Mouse (Mus musculus) neural tube, embryonic 14.5 days (tissue): ENCODE data around the gene Crebbp. TPM values are rescaled to one million over a fixed set of nuclear protein-coding genes. Genes with fewer than 3 reads are reported as not detected.

Experiments
- ATAC-seq: fragments of 200-750 bp; cut with Nextera tagmentation; 2 replicates; pipeline ENCODE4 v1.8.0; 2017; ENCODE audit warnings: low read depth, mild to moderate bottlenecking, moderate TSS enrichment, moderate library complexity
- H3K27ac ChIP-seq: fragments of 300-500 bp; sonication (generic); 2 replicates; pipeline ENCODE4 v1.5.1; 2014; ENCODE audit warnings: low read depth, mild to moderate bottlenecking, control low read depth, low read length, moderate library complexity, mixed read lengths
- H3K27me3 ChIP-seq: fragments of 300-500 bp; sonication (generic); 2 replicates; pipeline ENCODE4 v1.6.1; 2014; ENCODE audit warnings: low read length; ENCODE audit not compliant: control insufficient read depth, insufficient read depth
- H3K36me3 ChIP-seq: fragments of 300-500 bp; sonication (generic); 2 replicates; pipeline ENCODE4 v1.6.1; 2014; ENCODE audit warnings: low read length, mixed read lengths; ENCODE audit not compliant: control insufficient read depth, insufficient read depth
- H3K4me1 ChIP-seq: fragments of 300-500 bp; sonication (generic); 2 replicates; pipeline ENCODE4 v1.6.1; 2014; ENCODE audit warnings: low read length; ENCODE audit not compliant: control insufficient read depth, insufficient read depth
- H3K4me2 ChIP-seq: fragments of 300-500 bp; sonication (generic); 2 replicates; pipeline ENCODE4 v1.6.1; 2014; ENCODE audit warnings: mild to moderate bottlenecking, low read depth, low read length, control low read depth
- H3K4me3 ChIP-seq: fragments of 300-500 bp; sonication (generic); 2 replicates; pipeline ENCODE4 v1.5.1; 2014; ENCODE audit warnings: low read depth, low read length, control low read depth, mixed read lengths
- H3K9ac ChIP-seq: fragments of 300-500 bp; sonication (generic); replicated peaks from 2 replicates; pipeline ENCODE4 v1.6.1; 2014; ENCODE audit warnings: low read depth, mild to moderate bottlenecking, control low read depth, low read length, mixed read lengths
- H3K9me3 ChIP-seq: fragments of 300-500 bp; sonication (generic); 2 replicates; pipeline ENCODE4 v1.6.1; 2016; ENCODE audit warnings: low read length; ENCODE audit not compliant: control insufficient read depth
- WGBS: fragments of 180-500 bp; shearing (Covaris S2); extraction: QIAGEN DNeasy Blood & Tissue Kit; methylation state at CpG from one replicate; pipeline ENCODE4 v1.1.7; 2014; 5-methylcytosine and 5-hydroxymethylcytosine counted together
- polyA plus RNA-seq: library from polyadenylated mRNA; unstranded; fragments of >200 nt; fragmentation: Nextera tagmentation; extraction: Ambion mirVana; gene quantifications from 2 replicates; pipeline ENCODE4 v1.2.1, GENCODE M21; 2014

Crebbp gene
- polyA plus RNA-seq, 1 experiment from 2014 or later, result 55.2 TPM

DNA sequence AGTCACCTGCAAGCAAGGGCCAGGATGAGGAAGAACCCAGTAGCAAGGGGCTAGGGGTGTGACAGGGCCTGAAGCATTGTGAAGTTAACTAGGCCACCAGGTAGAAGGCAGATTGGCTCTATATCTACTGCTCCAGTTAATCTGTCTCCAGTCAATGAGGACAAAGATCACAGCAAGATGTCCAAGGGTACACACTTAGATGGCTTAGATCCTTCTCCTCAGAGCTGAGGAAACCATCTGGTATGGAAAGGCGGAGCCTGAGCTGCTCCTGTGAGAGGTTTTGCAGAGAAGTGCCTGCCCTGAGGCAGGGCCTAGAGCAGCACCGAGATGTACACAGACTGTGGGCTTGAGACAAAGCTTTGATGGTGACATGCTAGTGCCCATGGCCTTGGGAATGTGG is 169.7 kb downstream of the Crebbp start:
- Histone ChIP-seq H3K27ac (no peak overlapping the region), H3K4me1 (no peaks in the 10 kb centered on the region), H3K27me3 (no peaks in the 10 kb centered on the region), H3K9ac (no peak overlapping the region), H3K4me2 (no peak overlapping the region), H3K9me3 (no peaks in the 10 kb centered on the region), H3K4me3 (no peak overlapping the region), H3K36me3 (peaks cover 37% of the 10 kb centered on the region)
- no peak for ATAC-seq
- WGBS, result 100% methylated on average over 2 of the region's 2 CpGs

DNA sequence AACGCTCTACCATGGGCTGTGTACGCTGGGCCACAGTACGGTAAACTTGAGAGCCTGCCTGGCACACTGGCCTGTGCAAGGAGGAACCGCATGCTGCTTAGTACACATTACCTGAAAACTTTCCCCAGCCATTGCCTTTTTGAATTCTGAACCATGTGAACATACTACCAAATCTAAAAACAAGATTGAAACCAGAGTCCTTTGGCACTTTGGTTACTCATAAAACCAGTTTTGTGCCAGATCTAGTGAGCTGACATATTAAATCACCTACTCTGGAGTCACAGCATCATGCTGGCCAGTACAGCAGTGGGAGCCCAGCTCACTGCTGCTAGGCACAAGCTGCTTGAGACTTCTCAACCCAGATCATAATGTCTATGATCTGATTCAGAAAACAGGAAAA is 172.2 kb downstream of the Crebbp start:
- no peaks in the 10 kb centered on the region for H3K27me3 ChIP-seq
- H3K4me3 ChIP-seq, result no peak overlapping the region
- no peaks in the 10 kb centered on the region for H3K4me1 ChIP-seq
- H3K4me2 ChIP-seq, result no peak overlapping the region
- no peaks in the 10 kb centered on the region for H3K9me3 ChIP-seq
- over 99% methylated on average over 4 of the region's 4 CpGs for WGBS
- H3K9ac ChIP-seq, result no peak overlapping the region
- ATAC-seq, result no peak
- H3K27ac ChIP-seq, result no peak overlapping the region
- peaks cover 49% of the 10 kb centered on the region for H3K36me3 ChIP-seq

DNA sequence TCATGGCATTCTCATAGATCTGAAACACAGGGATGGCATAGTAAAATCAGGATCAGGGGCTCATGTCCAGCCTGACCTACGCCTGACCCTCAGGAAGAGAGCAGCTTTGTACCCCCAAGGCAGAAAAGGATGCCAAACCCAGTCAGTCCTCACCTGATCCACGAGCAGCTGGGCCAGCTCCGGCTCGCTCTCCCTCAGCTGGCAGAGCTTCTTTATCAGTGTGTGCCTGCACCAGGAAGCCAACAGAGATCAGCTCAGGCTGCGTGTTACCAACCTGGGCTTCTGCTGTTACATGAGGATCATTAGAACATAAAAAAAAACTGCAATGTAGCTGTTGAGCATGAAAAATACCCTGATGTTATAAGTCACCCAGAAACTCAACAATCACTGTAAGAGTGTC is 173.6 kb downstream of the Crebbp start:
- Histone ChIP-seq H3K36me3 (peaks cover 44% of the 10 kb centered on the region), H3K4me3 (no peak overlapping the region), H3K9me3 (no peaks in the 10 kb centered on the region), H3K4me1 (no peaks in the 10 kb centered on the region), H3K4me2 (no peak overlapping the region), H3K9ac (no peak overlapping the region), H3K27ac (no peak overlapping the region), H3K27me3 (no peaks in the 10 kb centered on the region)
- ATAC-seq, result no peak
- WGBS, result 93% methylated on average over 5 of the region's 5 CpGs

DNA sequence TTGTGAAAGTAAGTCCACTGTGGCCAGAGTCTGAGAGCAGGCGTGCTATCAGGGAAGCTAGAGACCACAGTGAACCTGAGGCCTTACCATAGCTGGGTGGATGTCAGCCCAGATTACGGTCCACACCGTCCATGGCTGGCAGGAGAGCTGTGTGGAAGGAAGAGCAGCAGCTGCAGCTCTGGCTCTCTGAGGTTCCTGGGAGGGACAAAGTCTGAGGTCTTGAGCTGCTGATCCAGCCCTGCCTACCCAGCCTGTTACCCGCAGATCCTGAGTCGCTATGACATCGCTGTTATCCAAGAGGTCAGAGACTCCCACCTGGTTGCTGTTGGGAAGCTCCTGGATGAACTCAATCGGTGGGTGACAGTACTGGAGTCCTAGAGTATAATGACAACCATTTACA is 176.1 kb downstream of the Crebbp start:
- Histone ChIP-seq H3K27me3 (no peaks in the 10 kb centered on the region), H3K4me2 (no peak overlapping the region), H3K9ac (no peak overlapping the region), H3K36me3 (peaks cover 31% of the 10 kb centered on the region), H3K9me3 (no peaks in the 10 kb centered on the region), H3K4me3 (no peak overlapping the region), H3K4me1 (no peaks in the 10 kb centered on the region), H3K27ac (no peak overlapping the region)
- WGBS, result 95% methylated on average over 7 of the region's 7 CpGs
- ATAC-seq, result no peak

DNA sequence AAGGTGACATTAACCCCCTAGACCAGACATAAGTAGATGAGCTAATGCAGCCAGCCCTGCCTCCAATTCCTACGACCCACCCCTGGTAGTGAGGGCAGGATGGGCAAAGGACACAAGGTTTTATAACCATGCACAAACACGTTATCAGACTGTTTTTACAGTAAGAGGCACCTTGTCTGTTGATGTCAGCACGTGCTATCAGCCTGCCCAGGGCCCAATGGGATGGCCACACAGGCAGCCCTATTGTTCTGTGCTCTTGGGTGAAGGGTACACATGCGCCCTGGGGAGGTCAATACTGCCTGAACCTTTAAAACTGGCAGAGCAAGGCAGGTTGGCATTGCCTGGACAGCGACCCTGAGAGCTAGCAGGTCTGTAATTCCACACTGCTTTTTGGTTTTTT is 177.0 kb downstream of the Crebbp start, which contains the start of gene Dnase1:
Gene Dnase1 (plus strand): TSS at position 136 of the 400 bp plus-strand sequence.
- WGBS, result 94% methylated on average over 5 of the region's 5 CpGs
- Histone ChIP-seq H3K36me3 (peaks cover 28% of the 10 kb centered on the region), H3K4me3 (no peak within 1 kb of the TSS)

DNA sequence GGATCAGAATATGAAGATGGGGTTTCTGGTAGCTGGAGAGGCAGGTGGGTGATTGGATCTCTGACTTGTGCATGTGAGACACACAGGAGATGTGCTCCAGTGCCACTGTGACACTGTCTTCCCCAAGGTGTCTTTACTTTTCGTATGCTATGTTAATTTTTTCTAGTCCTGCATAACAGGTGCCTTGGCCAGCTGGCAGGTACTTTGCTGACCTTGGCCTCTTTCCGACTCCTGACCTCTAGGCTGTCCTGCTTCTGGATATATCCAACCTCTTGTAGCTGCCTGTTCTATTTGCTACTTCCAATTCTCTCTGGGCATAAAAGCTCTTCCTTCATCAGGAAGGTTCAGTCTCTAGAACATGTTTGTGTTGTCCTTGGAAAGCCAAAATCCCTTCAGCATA is 178.2 kb downstream of the Crebbp start:
- Histone ChIP-seq H3K27me3 (no peaks in the 10 kb centered on the region), H3K4me2 (no peak overlapping the region), H3K9me3 (no peaks in the 10 kb centered on the region), H3K9ac (no peak overlapping the region), H3K27ac (no peak overlapping the region), H3K36me3 (peaks cover 28% of the 10 kb centered on the region), H3K4me3 (no peak overlapping the region), H3K4me1 (no peaks in the 10 kb centered on the region)
- ATAC-seq, result no peak
- WGBS, result 81% methylated on average over 2 of the region's 2 CpGs

More for the DNA sequence above, 177.0 kb downstream of the Crebbp start, which contains the start of gene Dnase1:
- Histone ChIP-seq H3K9me3 (no peaks in the 10 kb centered on the region), H3K4me1 (no peaks in the 10 kb centered on the region), H3K27ac (no peak within 1 kb of the TSS), H3K9ac (no peak within 1 kb of the TSS), H3K4me2 (no peak within 1 kb of the TSS), H3K27me3 (no peaks in the 10 kb centered on the region)
- ATAC-seq, result no peak

DNA sequence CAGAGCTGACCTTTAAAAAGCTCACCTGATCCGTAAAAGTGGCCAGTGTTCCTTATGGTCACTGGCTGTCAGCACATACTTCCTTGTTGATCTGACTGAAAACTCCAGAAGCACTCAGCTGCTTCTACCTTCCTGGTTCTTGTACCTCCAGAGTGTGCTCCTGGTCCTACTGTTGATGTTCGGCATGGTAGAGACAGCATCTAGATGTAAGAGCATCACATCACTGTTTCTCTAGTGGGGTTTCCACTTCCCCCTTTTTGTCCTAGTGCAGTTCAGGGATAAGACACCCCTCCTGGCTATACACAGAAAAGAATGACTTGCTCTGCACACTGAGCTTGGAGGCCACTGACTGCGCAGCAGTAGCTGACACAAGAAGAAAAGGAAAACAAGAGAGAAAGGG is 179.3 kb downstream of the Crebbp start:
- Histone ChIP-seq H3K36me3 (peaks cover 20% of the 10 kb centered on the region), H3K4me1 (no peaks in the 10 kb centered on the region), H3K9ac (no peak overlapping the region), H3K27ac (no peak overlapping the region), H3K27me3 (no peaks in the 10 kb centered on the region), H3K4me3 (no peak overlapping the region), H3K4me2 (no peak overlapping the region), H3K9me3 (no peaks in the 10 kb centered on the region)
- ATAC-seq, result no peak
- WGBS, result 91% methylated on average over 3 of the region's 3 CpGs

DNA sequence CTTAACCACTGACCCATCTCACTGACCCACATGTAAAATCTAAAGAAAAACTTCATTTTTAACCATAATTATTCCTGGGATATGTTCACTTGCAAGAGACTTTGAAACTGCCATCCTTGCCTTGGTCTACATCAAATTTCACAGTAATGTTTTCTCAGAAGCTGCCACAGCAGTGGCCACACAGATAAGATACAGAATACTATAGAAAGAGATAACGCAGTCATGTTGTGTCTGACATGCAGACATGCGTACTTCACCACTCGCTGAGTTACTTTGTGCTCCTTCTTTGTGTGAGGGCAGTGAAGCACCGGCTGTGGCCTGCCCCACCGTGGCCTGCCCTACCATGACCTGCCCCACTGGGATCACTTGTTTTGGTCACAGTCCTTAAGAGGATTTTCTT is 179.8 kb downstream of the Crebbp start:
- H3K4me1 ChIP-seq, result no peaks in the 10 kb centered on the region
- no peak for ATAC-seq
- no peak overlapping the region for H3K4me3 ChIP-seq
- 71% methylated on average over 5 of the region's 5 CpGs for WGBS
- peaks cover 17% of the 10 kb centered on the region for H3K36me3 ChIP-seq
- H3K9ac ChIP-seq, result no peak overlapping the region
- H3K9me3 ChIP-seq, result no peaks in the 10 kb centered on the region
- H3K4me2 ChIP-seq, result no peak overlapping the region
- H3K27me3 ChIP-seq, result no peaks in the 10 kb centered on the region
- no peak overlapping the region for H3K27ac ChIP-seq

DNA sequence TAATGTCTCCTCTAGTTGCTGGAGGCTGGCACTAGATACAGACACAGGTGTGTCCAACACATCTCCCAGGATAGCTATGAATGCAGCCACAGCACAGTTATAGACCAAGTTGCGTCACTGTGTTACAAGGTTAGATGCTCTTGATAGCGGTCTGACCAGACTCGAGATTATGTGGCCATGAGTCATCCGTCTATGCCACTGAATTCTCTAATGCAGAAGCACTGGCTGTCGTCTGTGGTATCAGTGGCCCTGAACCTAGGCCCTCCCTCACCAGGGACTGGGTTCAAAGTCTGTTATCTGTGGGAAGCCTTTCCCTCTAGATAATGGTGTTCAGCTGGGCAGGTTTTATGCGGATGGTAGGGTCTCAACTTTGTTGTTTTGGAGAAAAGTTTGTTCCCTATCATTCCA is 181.5 kb downstream of the Crebbp start:
- Histone ChIP-seq H3K36me3 (peaks cover under 1% of the 10 kb centered on the region; the same call in 1 of the 2 replicates), H3K27ac (no peak overlapping the region), H3K9ac (no peak overlapping the region), H3K4me3 (no peak overlapping the region), H3K4me1 (no peaks in the 10 kb centered on the region), H3K4me2 (no peak overlapping the region), H3K9me3 (no peaks in the 10 kb centered on the region), H3K27me3 (no peaks in the 10 kb centered on the region)
- 89% methylated on average over 6 of the region's 6 CpGs for WGBS
- no peak for ATAC-seq
